Mouse (Mus musculus): ENCODE results near the gene Crlf2.

GRCm38 (mm10) chr5:109558404-109559160 is at the start of gene Crlf2:
- TF ChIP-seq CTCF (IDR thresholded peaks at IDR 0.05; ENCODE audit: low read depth, low read length) (no peak), POLR2A (IDR thresholded peaks at IDR 0.05; ENCODE audit: insufficient read depth, low read length) (no peak), EP300 (IDR thresholded peaks at IDR 0.05; ENCODE audit: insufficient read depth, low read depth, low read length) (no peak)

Data from ES-Bruce4 (cell line).